Mouse (Mus musculus): Measurements from ENCODE around the gene Jarid2. TPM values are rescaled to one million over a fixed set of nuclear protein-coding genes. Genes with fewer than 3 reads are reported as not detected.

Gene Jarid2
- polyA plus RNA-seq, 1 experiment from 2014 or later = 31.7 TPM

DNA sequence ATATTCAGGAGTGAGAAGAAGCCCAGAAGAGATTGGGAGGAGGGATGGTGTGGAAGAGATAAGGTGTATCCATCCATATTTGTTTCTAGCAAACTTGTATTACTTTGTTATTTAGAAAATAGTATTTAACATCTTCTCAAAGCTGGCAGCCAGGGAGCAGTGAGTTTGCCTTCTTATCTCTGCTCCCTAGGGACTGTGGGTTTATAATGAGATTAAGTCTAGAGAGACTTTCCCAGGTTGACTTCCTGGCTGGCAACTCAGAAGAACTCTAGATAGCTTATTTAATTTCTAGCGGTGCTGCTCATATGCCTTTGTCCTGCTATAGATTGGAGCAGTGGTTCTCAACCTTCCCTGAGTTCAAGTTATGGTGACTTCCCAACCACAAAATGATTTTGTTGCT lies 51.2 kb downstream of the Jarid2 start:
- 53% methylated on average over 1 of the region's 1 CpGs for WGBS
- no peaks in the 10 kb centered on the region for H3K4me1 ChIP-seq (ENCODE audit: control insufficient read depth, insufficient read depth, low read length)
- no peaks in the 10 kb centered on the region for H3K9me3 ChIP-seq (ENCODE audit: control insufficient read depth, low read length)
- no peak overlapping the region for H3K4me2 ChIP-seq (ENCODE audit: low read length)
- H3K27me3 ChIP-seq (ENCODE audit: control insufficient read depth, insufficient read depth, low read length) = no peaks in the 10 kb centered on the region
- H3K4me3 ChIP-seq (replicated peaks; ENCODE audit: low read depth, low read length) = no peak overlapping the region
- no peak overlapping the region for H3K9ac ChIP-seq (replicated peaks; ENCODE audit: low read length)
- H3K36me3 ChIP-seq (ENCODE audit: control insufficient read depth, insufficient read depth, low read length) = no peaks in the 10 kb centered on the region
- no peak overlapping the region for H3K27ac ChIP-seq (replicated peaks; ENCODE audit: low read depth, low read length)
- ATAC-seq (ENCODE audit: low FRiP score, low TSS enrichment) (no peak), DNase-seq (peak; percentile 15)

DNA sequence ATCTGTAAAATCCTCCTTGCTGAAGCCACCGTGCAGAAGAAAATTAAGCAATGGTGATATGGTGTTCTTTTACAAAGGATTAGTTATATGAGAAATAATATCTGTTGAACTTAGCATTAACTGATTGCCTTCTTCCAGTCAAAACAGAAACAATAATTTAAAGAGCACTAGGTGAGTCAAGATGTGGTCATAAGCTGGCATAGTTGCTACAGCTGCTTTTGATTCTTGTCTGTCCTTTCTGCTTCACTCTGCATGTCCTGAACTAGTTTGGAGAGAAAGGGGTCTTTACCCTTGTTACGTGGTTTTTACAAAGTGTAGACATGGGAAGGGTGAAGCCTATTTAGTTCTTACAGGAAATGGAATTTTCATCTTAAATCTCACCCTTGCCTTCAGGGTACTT lies 51.9 kb downstream of the Jarid2 start:
- H3K9ac ChIP-seq (replicated peaks; ENCODE audit: low read length) = no peak overlapping the region
- no peaks in the 10 kb centered on the region for H3K9me3 ChIP-seq (ENCODE audit: control insufficient read depth, low read length)
- H3K27me3 ChIP-seq (ENCODE audit: control insufficient read depth, insufficient read depth, low read length) = no peaks in the 10 kb centered on the region
- no peak overlapping the region for H3K4me3 ChIP-seq (replicated peaks; ENCODE audit: low read depth, low read length)
- H3K4me1 ChIP-seq (ENCODE audit: control insufficient read depth, insufficient read depth, low read length) = 0 out of 2 replicates have a peak, but pooled peaks cover 3% of the 10 kb centered on the region
- no peak overlapping the region for H3K4me2 ChIP-seq (ENCODE audit: low read length)
- 90% methylated on average over 2 of the region's 2 CpGs for WGBS
- no peak for DNase-seq
- ATAC-seq (ENCODE audit: low FRiP score, low TSS enrichment) = no peak
- H3K36me3 ChIP-seq (ENCODE audit: control insufficient read depth, insufficient read depth, low read length) = no peaks in the 10 kb centered on the region
- no peak overlapping the region for H3K27ac ChIP-seq (replicated peaks; ENCODE audit: low read depth, low read length)

DNA sequence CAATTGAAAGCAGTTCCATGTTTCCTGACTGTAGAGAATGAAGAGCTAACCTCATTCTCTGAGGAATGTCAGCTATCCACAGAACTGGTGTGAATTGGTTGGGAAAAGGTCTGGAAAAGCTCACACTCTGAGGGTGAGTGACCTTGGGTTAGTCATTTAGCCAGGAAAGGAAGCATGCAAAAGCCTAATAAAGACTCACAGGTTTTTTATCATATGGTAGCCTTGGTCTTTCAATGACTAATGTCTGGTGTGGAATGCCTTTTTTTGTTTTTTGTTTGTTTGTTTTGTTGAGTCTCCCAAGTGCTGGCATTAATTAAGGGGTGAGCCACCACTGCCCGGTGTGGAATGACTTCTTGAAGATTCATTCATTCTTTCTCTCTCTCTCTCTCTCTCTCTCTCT lies 55.3 kb downstream of the Jarid2 start:
- ATAC-seq (ENCODE audit: low FRiP score, low TSS enrichment) (no peak), DNase-seq (no peak)
- no peak overlapping the region for H3K9ac ChIP-seq (replicated peaks; ENCODE audit: low read length)
- no peaks in the 10 kb centered on the region for H3K27me3 ChIP-seq (ENCODE audit: control insufficient read depth, insufficient read depth, low read length)
- no peaks in the 10 kb centered on the region for H3K36me3 ChIP-seq (ENCODE audit: control insufficient read depth, insufficient read depth, low read length)
- H3K4me2 ChIP-seq (ENCODE audit: low read length) = no peak overlapping the region
- no peaks in the 10 kb centered on the region for H3K9me3 ChIP-seq (ENCODE audit: control insufficient read depth, low read length)
- H3K27ac ChIP-seq (replicated peaks; ENCODE audit: low read depth, low read length) = no peak overlapping the region
- no peak overlapping the region for H3K4me3 ChIP-seq (replicated peaks; ENCODE audit: low read depth, low read length)
- WGBS = 90% methylated on average over 1 of the region's 1 CpGs
- 0 out of 2 replicates have a peak, but pooled peaks cover 4% of the 10 kb centered on the region for H3K4me1 ChIP-seq (ENCODE audit: control insufficient read depth, insufficient read depth, low read length)

DNA sequence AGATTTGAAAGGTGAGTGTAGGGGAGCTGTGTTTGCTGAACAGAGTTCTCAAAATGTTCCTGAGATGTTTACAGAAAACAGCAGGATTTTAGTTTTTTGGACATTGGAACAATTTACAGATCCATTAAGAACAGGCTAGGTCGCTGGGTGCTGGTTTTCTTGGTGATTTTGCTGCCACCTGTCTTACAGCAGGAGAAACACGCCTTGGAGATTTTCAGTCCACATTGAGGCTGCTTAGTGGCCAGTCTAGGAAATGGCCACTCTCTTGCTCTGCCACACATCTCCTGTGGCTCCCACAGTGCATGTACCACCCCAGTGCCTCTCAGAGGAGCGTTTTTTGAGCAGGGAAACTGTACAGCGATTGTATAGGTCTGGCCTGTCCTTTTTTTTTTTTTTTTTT lies 57.0 kb downstream of the Jarid2 start:
- no peaks in the 10 kb centered on the region for H3K27me3 ChIP-seq (ENCODE audit: control insufficient read depth, insufficient read depth, low read length)
- no peak overlapping the region for H3K9ac ChIP-seq (replicated peaks; ENCODE audit: low read length)
- 0 out of 2 replicates have a peak, but pooled peaks cover 4% of the 10 kb centered on the region for H3K4me1 ChIP-seq (ENCODE audit: control insufficient read depth, insufficient read depth, low read length)
- ATAC-seq (ENCODE audit: low FRiP score, low TSS enrichment) = no peak
- no peak overlapping the region for H3K4me3 ChIP-seq (replicated peaks; ENCODE audit: low read depth, low read length)
- no peaks in the 10 kb centered on the region for H3K9me3 ChIP-seq (ENCODE audit: control insufficient read depth, low read length)
- no peaks in the 10 kb centered on the region for H3K36me3 ChIP-seq (ENCODE audit: control insufficient read depth, insufficient read depth, low read length)
- no peak overlapping the region for H3K27ac ChIP-seq (replicated peaks; ENCODE audit: low read depth, low read length)
- peak; percentile 84 for DNase-seq
- WGBS = 31% methylated on average over 4 of the region's 4 CpGs
- H3K4me2 ChIP-seq (ENCODE audit: low read length) = no peak overlapping the region

DNA sequence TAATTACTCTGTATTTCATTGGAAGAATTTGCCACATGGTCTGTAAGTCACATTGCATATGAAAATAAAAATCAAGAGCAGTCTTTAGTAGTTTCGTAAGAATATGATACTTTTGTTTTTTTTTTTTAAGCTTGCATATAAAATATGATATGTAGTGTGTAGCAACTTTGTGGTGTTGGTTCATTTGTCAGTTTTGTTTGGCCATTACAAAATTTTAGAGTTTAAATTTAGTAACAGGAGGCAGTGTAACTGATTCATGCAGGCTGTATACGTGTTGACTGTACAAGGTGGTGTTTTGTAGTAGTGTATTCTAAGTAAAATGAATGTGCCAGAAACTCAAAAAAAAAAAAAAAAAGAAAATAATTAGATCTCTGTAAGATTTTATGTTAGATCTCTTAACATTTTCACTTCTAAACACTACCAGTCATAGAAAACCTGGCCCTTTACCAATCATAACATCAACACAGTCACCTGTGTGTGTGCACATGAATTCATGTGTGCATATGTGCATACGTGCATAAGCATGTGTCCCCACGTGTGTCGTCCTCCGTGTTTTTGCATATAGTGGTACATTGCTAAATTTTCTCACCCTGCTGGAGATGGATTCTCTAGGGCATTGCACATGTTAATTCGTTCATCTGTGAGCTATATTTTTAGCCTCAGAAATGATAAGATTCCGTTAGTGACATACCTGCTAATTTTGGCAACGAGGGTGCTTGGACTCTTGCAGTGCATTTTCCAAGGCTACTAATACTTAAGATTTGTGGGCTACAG lies 59.3 kb downstream of the Jarid2 start:
- ATAC-seq (ENCODE audit: low FRiP score, low TSS enrichment) (no peak), DNase-seq (no peak)
- H3K27me3 ChIP-seq (ENCODE audit: control insufficient read depth, insufficient read depth, low read length) = no peaks in the 10 kb centered on the region
- H3K9ac ChIP-seq (replicated peaks; ENCODE audit: low read length) = no peak overlapping the region
- no peak overlapping the region for H3K27ac ChIP-seq (replicated peaks; ENCODE audit: low read depth, low read length)
- 93% methylated on average over 9 of the region's 9 CpGs for WGBS
- H3K4me1 ChIP-seq (ENCODE audit: control insufficient read depth, insufficient read depth, low read length) = 0 out of 2 replicates have a peak, but pooled peaks cover 4% of the 10 kb centered on the region
- H3K9me3 ChIP-seq (ENCODE audit: control insufficient read depth, low read length) = no peaks in the 10 kb centered on the region
- H3K4me3 ChIP-seq (replicated peaks; ENCODE audit: low read depth, low read length) = no peak overlapping the region
- no peaks in the 10 kb centered on the region for H3K36me3 ChIP-seq (ENCODE audit: control insufficient read depth, insufficient read depth, low read length)
- no peak overlapping the region for H3K4me2 ChIP-seq (ENCODE audit: low read length)

DNA sequence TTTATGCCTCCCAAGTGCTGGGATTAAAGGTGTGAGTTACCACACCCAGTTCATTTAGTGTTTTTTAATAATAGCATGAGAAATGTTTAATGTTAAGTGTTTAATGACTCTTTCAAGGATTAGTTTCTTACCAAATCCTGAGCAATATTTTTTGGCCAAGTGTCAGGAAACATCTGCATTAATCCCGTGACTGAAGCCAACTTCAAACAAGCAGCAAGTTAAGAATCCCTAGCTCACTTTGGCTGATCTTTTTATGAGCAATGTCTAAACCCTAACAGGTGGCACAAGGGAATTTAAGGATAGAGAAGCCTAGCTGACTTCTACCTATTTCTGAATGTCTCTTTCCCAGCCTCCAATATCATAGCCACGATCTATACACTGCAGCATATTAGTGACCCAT lies 60.7 kb downstream of the Jarid2 start:
- Histone ChIP-seq H3K4me2 (ENCODE audit: low read length) (no peak overlapping the region), H3K27ac (replicated peaks; ENCODE audit: low read depth, low read length) (no peak overlapping the region), H3K4me1 (ENCODE audit: control insufficient read depth, insufficient read depth, low read length) (peaks cover 4% of the 10 kb centered on the region; the same call in 1 of the 2 replicates), H3K27me3 (ENCODE audit: control insufficient read depth, insufficient read depth, low read length) (no peaks in the 10 kb centered on the region), H3K9ac (replicated peaks; ENCODE audit: low read length) (no peak overlapping the region), H3K4me3 (replicated peaks; ENCODE audit: low read depth, low read length) (no peak overlapping the region), H3K9me3 (ENCODE audit: control insufficient read depth, low read length) (no peaks in the 10 kb centered on the region), H3K36me3 (ENCODE audit: control insufficient read depth, insufficient read depth, low read length) (no peaks in the 10 kb centered on the region)
- DNase-seq (no peak), ATAC-seq (ENCODE audit: low FRiP score, low TSS enrichment) (no peak)
- 55% methylated on average over 2 of the region's 2 CpGs for WGBS

DNA sequence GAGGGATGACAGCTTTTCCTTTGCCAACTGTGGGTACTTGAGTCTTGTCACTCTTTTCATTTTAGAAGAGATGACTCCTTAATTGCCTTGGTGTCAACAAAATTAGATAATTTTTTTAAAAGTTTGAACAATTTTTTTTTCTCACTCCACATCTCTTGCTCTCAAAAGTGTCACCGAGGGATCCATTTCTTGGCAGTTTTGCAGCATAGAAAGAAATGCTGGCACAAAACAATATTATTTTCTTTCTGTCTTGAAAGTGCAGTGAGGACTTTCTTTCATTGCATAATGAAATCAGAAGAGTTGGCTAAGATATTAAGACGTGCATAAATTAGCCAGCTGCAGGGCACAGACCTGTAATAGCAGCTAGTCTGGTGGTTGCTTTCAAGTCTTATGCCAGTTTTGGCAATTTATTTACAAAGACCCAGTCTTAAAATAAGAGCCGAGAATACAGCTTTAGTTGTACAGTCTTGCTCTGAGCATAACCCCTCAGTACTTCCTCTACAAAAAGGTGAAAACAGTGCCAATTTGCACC lies 63.2 kb downstream of the Jarid2 start:
- no peaks in the 10 kb centered on the region for H3K27me3 ChIP-seq (ENCODE audit: control insufficient read depth, insufficient read depth, low read length)
- no peak overlapping the region for H3K9ac ChIP-seq (replicated peaks; ENCODE audit: low read length)
- H3K27ac ChIP-seq (replicated peaks; ENCODE audit: low read depth, low read length) = no peak overlapping the region
- no peak overlapping the region for H3K4me2 ChIP-seq (ENCODE audit: low read length)
- WGBS = 74% methylated on average over 3 of the region's 3 CpGs
- ATAC-seq (ENCODE audit: low FRiP score, low TSS enrichment) = no peak
- no peaks in the 10 kb centered on the region for H3K36me3 ChIP-seq (ENCODE audit: control insufficient read depth, insufficient read depth, low read length)
- H3K9me3 ChIP-seq (ENCODE audit: control insufficient read depth, low read length) = no peaks in the 10 kb centered on the region
- H3K4me3 ChIP-seq (replicated peaks; ENCODE audit: low read depth, low read length) = no peak overlapping the region
- no peak for DNase-seq
- peaks cover 11% of the 10 kb centered on the region for H3K4me1 ChIP-seq (ENCODE audit: control insufficient read depth, insufficient read depth, low read length)

DNA sequence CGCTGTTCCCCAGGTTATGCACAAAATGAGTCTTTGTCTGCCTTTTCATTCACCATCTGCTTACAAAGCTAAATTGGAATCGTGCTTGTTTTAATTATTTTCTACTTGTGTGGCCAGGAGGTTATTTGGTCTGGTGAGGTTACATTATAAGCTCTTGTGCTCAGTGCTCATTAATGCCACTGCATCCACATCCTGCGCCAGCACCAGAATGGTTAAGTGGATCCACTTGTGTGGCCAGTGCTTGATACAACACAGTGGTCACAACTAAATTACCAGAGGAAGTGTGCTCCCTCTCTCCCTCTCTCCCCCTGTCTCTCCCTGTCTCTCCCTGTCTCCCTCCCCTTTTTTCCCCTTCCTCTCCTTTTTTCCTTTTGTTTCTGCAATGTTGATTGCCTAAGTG lies 66.6 kb downstream of the Jarid2 start:
- WGBS = 32% methylated on average over 3 of the region's 3 CpGs
- ATAC-seq (ENCODE audit: low FRiP score, low TSS enrichment) = no peak
- H3K4me2 ChIP-seq (ENCODE audit: low read length) = no peak overlapping the region

DNA sequence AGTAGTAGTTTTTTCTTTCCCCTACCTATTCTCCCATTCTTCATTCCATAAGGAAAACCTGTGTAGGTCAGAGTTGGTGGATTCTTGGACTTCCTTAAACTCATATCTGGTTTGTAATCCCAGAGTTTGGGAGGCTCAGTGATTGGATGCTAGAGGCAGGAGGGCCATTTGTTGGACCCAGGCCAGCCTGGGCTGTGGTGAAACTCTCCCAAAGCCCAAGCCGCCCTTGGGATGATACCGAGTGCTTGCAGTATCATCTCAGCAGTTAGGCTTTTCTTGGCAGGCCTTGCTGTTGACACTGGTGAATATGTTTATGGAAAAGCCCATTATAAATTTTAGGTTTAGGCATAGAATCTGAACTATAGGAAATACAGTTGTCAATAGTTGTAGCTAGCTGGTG lies 67.5 kb downstream of the Jarid2 start:
- no peak overlapping the region for H3K4me2 ChIP-seq (ENCODE audit: low read length)
- no peaks in the 10 kb centered on the region for H3K27me3 ChIP-seq (ENCODE audit: control insufficient read depth, insufficient read depth, low read length)
- no peak overlapping the region for H3K9ac ChIP-seq (replicated peaks; ENCODE audit: low read length)
- 68% methylated on average over 2 of the region's 2 CpGs for WGBS
- ATAC-seq (ENCODE audit: low FRiP score, low TSS enrichment) (no peak), DNase-seq (peak; percentile 37)
- peaks cover 11% of the 10 kb centered on the region for H3K4me1 ChIP-seq (ENCODE audit: control insufficient read depth, insufficient read depth, low read length)
- no peaks in the 10 kb centered on the region for H3K36me3 ChIP-seq (ENCODE audit: control insufficient read depth, insufficient read depth, low read length)
- no peak overlapping the region for H3K4me3 ChIP-seq (replicated peaks; ENCODE audit: low read depth, low read length)
- H3K27ac ChIP-seq (replicated peaks; ENCODE audit: low read depth, low read length) = no peak overlapping the region
- H3K9me3 ChIP-seq (ENCODE audit: control insufficient read depth, low read length) = no peaks in the 10 kb centered on the region

More for the DNA sequence above, 66.6 kb downstream of the Jarid2 start:
- no peaks in the 10 kb centered on the region for H3K36me3 ChIP-seq (ENCODE audit: control insufficient read depth, insufficient read depth, low read length)
- DNase-seq = peak; percentile 32
- no peak overlapping the region for H3K27ac ChIP-seq (replicated peaks; ENCODE audit: low read depth, low read length)
- H3K4me3 ChIP-seq (replicated peaks; ENCODE audit: low read depth, low read length) = no peak overlapping the region
- H3K4me1 ChIP-seq (ENCODE audit: control insufficient read depth, insufficient read depth, low read length) = peaks cover 11% of the 10 kb centered on the region
- H3K9me3 ChIP-seq (ENCODE audit: control insufficient read depth, low read length) = no peaks in the 10 kb centered on the region
- no peak overlapping the region for H3K9ac ChIP-seq (replicated peaks; ENCODE audit: low read length)
- H3K27me3 ChIP-seq (ENCODE audit: control insufficient read depth, insufficient read depth, low read length) = no peaks in the 10 kb centered on the region

All from midbrain, embryonic 14.5 days (tissue).